Mouse (Mus musculus) frontal cortex, postnatal 25 days (tissue): ENCODE measurements around the gene Laptm5.
A peak's percentile ranks its signal among the peaks of the same experiment; 100 is the strongest.

ENCODE experiments used
- DNase-seq, 2 experiments: peaks; one replicate each; pipeline ENCODE4 v3.0.0; 2022; ENCODE audit warnings: low spot score in 2 of 2

The Laptm5 gene

DNA sequence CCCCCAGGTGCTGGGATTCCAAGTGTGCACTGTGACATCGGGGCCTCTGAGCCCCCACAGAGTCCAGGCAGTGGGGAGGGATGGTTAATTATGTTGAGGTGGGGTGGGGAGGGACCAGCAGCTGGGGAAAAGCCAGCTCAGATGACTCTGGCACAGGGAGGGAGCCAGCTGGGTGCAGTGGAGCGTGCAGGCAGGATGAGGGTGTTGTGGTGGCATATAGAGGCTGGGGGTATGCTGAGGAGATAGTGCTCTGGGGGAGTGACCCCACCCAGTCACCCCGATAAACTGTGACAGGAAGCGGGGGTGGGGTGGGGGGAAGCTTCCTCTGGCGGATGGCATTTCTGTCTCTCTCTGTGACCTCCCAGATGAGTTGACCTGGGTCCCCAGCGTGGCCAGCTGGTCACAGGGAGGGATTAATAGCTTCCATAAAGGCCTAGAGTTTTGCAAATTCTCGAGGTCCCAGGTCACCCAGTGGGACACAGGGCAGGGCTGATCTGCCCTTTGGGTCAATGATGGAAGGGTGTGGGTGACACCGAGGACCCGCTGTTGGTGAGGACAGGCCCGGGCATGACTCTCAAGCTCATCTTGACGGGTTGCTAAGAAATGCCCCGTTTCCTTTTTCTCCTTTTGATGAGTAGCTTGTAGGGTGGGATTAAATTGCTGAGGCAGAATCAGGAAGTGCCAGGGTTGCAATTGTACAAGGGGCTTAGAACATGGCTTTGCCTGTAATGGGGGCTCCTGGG, 8.2 kb downstream of the Laptm5 start:
- no peak for DNase-seq

DNA sequence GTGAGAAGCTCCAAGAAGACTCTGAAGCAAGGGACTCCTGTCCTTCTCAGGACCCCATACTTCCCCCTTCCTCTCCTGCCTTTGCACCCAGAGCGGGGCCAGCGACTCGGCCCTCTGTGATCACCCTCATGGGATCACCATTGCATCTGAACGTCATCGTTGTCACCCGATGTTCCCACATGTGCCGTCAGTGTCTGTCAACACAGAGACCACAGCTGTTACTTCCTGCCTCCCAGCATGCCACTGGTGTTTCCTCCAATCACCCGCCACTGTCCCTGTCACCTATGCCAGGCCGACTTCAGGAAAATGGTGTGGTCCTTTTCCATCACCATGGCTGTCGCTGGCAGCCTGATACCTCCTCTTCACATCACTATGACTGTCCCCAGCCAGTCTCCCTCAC, 9.1 kb downstream of the Laptm5 start:
- DNase-seq, result no peak

- no peak for DNase-seq
Measured at GRCm38 (mm10) chr4:130926274-130926673, 13.3 kb downstream of the Laptm5 start.

DNA sequence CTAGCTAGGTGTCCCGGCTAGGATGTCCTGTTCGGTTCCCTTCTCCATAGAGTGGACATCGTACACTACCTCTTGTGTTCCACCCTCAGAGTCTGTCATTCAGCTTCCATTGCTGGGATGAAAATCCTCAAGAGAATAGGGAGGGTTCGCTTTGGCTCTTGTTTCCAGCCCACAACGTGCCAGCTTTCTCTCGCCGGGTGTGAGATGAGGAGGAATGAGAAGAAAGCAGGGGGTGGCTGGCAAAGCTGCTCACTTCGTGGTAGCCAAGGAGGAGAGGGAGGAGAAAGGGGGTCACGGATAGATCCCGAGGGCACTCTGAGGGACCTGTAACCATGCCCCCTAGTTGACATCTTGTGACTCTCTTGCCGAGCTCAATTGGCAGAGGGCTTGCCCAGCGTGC, 14.9 kb downstream of the Laptm5 start:
- DNase-seq, result no peak

GRCm38 (mm10) chr4:130942644-130943043, 29.7 kb downstream of the Laptm5 start:
- no peak for DNase-seq

DNA sequence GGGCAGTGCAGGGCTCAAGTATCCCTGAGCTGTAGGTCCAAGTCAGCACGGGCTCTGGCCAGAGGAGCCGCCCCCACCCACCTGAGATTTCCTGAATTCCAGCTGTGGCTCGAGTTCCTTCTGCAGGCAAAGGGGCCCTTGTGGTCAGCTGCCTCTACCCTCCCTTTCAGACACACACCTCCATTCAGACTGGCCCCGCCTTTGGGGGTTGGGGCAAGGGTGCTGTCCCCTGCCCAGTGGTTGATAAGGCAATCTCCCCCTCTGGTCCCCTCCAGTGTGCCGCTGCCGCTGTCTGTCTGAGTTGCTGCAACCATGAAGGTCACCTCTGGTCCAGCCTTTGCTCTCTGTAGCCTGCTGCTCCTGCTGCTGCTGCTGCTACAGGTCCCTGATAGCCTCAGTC, 31.2 kb downstream of the Laptm5 start, which contains the start of gene Matn1:
Matn1 (plus strand) TSS at position 274 of the 400 bp plus-strand sequence.
- DNase-seq, result no peak

DNA sequence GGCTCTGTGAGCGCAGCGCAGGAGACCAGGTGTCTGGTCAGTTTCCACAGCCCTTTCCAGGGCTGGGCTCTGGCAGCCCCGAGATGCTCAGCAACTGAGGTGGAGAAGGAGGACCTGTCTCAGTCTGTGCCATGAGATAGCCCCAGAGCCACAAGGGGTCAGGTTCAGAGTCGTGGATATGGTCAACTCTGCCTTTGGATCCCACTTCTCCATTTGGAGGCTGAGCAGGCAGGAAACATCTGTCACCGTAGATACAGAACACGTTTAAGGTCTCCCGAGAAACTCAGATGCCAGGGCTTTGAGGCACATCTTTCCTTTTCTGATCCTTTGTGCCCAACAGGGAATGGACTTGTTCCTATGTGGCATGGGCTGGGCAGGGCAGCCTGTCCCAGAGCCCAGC, 31.9 kb downstream of the Laptm5 start:
- DNase-seq, result no peak

DNA sequence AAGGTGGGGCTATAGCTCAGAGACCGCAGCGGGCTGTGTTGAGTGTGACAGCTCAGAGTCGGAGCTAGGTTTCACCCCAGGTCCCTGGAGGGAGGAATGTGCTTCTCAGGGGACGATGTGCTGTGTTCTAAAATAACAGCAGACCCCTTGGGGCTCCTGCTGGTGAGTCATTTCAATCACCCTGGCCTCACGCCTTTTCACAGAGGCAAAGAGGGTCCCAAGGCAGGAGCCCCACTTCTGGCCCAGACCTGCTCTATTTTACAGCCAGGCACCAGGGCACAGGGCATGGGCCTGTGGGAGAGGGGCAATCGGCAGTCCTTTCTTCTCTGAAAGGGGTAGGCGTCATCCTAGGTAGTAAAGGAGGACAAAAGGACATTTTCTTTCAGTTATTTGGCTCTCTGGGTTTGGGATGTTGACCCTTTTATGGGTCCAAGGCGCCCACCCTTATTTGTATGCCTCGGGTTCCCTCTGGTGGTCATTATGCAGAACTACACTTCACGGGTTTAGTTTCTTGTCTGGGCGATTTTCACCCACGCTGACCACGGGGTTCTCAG, 34.2 kb downstream of the Laptm5 start:
- no peak for DNase-seq

DNA sequence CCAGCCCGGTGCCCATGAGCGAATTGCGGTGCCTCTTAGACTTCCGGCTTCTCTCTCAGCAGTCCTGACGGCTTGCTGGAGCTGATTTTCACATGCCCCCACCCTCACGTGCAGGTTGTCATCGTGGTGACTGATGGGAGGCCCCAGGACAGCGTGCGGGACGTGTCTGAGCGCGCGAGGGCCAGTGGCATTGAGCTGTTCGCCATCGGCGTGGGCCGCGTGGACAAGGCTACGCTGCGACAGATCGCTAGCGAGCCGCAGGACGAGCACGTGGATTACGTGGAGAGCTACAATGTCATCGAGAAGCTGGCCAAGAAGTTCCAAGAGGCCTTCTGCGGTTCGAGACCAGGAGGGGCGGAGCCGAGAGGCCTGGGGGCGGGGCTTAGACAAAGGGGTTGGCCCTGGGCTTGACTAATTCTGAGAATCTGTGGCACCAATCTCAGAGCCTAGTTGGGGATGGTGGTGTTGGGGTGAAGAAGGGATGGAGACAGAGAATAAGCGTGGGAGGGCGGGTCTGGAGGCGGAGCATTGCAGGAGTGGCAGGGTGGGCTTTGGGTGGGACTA, 37.0 kb downstream of the Laptm5 start:
- no peak for DNase-seq

- DNase-seq, result peak; percentile 33 to 37
Measured at GRCm38 (mm10) chr4:130952531-130952930, 39.6 kb downstream of the Laptm5 start.

DNA sequence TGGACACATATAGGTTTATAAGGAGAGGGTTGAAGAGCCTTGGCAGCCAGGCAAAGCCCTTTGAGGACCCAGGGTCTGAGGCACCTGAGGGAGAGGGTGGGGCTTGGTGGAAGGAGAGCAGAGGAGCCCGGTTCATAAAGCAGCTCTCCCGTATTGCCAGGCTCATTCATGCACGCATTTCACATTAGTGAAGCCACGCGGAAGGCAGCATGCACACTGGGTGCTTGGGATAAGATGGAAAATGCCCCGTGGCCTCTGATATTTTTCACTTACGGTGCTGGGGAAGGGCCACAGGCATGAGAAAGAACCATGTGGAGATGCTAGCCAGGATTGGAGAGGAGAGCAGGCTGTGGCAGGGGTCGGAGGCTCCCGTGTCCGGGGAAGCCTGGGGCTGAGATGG, 44.2 kb downstream of the Laptm5 start:
- DNase-seq, result no peak

- no peak for DNase-seq
Measured at GRCm38 (mm10) chr4:130958812-130959211, 45.9 kb downstream of the Laptm5 start.

GRCm38 (mm10) chr4:130959678-130960077, 46.8 kb downstream of the Laptm5 start:
- DNase-seq, result no peak

DNA sequence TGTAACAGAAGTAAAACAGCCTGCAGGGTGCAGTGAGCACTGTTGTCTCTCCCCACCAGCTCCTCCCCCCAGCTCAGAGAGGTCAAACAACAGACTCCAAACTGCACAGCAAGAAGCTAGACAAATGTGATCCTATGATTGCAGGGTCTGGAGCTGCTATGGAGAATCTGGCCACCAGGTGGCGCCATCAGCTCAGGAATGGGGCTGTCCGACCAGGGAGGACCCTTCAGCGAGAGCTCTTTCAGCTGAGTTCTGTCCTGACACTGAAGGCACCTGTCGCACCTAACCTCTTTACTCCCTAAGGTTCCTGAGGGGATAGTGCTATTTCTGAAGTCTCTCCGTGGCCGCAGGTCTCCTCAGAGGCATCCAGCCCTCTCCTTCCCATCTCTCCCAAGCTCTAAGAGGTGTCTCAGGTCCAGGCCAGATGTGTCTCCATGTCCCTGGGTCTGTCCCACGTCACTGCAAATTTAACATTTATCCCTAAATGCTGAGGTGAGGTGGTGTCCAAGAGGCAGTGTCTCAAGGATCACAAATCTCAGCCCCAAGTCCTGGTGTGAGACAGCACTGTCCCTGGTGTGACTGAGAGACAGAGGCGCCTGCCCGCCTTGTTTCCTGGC, 47.3 kb downstream of the Laptm5 start:
- DNase-seq, result peak; percentile 85 to 95

DNA sequence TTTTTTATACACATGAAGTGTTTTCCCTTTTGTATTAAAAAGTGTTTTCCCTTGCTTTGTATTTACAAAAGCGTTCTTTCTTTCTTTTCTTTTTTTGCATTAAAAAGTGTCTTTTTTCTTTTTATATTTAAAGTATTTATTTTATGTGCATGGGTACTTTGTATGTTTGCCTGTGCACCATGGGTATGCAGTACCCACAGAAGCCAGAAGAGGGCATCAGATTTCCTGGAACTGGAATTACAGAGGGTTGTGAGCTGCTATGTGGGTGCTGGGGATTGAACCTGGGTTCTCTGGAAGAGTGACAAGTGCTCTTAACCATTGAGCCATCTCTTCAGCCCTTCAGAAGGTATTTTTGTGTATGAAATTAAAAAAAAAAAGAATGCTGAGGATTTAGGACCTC, 58.4 kb downstream of the Laptm5 start:
- DNase-seq, result no peak

GRCm38 (mm10) chr4:130972421-130972829, 59.5 kb downstream of the Laptm5 start:
- no peak for DNase-seq

GRCm38 (mm10) chr4:130973332-130974263, 60.7 kb downstream of the Laptm5 start:
- no peak for DNase-seq

- DNase-seq, result no peak
Measured at GRCm38 (mm10) chr4:130978981-130979380, 66.1 kb downstream of the Laptm5 start.

- no peak for DNase-seq
Measured at GRCm38 (mm10) chr4:130984416-130985182, 71.7 kb downstream of the Laptm5 start.
